Mouse (Mus musculus): ENCODE data around the gene Arid1b.

DNA sequence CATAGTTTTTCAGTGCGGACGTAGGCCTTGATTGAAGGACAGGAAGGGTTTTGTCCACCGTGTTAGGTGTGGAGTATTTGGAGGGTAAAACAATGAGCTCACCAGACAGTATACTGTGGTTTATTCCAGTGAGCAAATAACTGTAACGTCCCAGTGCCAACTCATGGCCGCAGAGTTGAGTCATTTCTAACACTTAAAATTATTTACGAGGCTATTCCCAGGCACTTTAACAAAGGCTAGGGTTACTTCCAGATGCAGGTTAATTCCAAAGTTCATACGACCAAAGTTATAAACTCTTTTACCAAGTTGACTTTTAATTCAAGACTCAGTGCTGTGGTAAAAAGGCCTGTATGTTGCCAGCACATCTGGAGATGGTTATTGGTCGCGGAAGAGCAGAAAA, 240.9 kb downstream of the Arid1b start:
- TF ChIP-seq ZNF384 (IDR thresholded peaks at IDR 0.05; ENCODE audit: low read depth, low read length) (no peak), MAFK (IDR thresholded peaks at IDR 0.05; ENCODE audit: insufficient read depth, low read depth, low read length) (no peak), ZC3H11A (IDR thresholded peaks at IDR 0.05; ENCODE audit: borderline replicate concordance, low read depth, low read length) (no peak), HCFC1 (IDR thresholded peaks at IDR 0.05; ENCODE audit: borderline replicate concordance, insufficient read depth, low read length) (no peak), CHD2 (IDR thresholded peaks at IDR 0.05; ENCODE audit: low read depth, low read length) (no peak)

All from ES-E14 (cell line).